Mouse (Mus musculus) T-helper 1 cell (primary cell): ENCODE measurements around the gene Cks2.
"Not testable (repeated sequence)": the region's sequence is repeated elsewhere in the genome, so short reads cannot be mapped to it uniquely, and the experiment has no call there.

Experiments
- in situ Hi-C: fragments of 300-600 bp; cut with MboI, MseI; formaldehyde crosslinking; loops from one replicate; pipeline ENCODE4 v1.15.1; 2025; ENCODE audit warnings: high pct_unique_total_duplicates

The Cks2 gene

GRCm38 (mm10) chr13:51635384-51635783, 9.6 kb upstream of the Cks2 start:
- in situ Hi-C loops: not testable (repeated sequence)

- in situ Hi-C loops: no loop called here
Measured at GRCm38 (mm10) chr13:51638958-51639357, 6.1 kb upstream of the Cks2 start.

DNA sequence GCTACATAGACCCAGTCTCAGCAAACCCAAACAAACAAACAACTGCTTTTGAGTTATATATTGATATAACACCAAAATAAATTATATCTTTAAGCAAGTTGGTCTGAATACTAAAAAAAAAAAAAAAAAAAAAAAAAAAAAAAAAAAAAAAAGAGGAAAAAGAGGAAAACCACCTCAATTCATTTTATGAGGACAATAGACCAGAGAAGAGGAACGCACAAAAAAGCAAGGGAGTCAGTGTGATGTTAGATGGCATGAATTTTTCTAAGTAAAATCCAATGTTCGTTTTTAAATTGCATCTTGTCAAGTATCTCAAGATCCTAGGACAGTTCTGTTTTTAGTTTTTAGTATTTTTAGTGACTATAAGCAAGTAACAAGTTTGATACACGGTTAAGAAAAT, 3.6 kb upstream of the Cks2 start:
- in situ Hi-C loops: no loop called here

- in situ Hi-C loops: no loop called here
Measured at GRCm38 (mm10) chr13:51642171-51642778, 2.8 kb upstream of the Cks2 start.

DNA sequence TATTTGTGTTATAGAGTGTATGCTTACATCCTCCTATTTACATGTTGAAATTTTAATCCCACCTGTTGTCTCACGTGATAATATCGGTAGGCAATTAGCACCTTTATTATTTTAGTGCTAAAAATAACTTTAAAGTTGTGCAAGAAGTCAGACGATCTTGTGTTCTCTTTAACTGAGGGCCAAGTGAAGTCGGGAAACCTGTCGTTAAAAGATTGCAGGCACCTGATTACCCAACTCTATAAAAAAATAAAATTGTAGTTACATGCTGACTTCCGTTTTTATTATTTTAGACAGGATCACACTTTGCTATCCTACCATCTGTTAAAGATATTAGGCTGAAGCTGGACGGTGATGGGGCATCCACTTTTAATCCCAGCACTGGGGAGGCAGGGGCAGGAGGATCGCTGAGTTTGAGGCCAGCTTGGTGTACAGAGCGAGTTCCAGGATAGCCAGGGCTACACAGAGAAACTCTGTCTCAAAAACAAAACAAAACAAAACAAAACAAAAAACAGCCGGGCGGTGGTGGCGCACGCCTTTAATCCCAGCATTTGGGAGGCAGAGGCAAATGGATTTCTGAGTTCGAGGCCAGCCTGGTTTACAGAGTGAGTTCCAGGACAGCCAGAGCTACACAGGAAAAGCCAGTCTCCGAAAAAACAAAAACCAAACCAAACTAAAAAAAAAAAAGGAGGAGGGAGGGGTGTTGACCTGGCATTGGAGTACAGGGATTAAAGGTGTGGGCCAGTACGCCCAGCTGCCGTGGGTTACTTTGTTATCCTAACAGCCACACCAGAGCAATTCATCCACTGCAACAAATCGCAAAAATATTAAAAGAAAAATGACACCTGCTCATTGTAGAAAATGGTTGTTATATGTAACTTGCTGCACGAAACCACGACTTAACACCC, 856 bp upstream of the Cks2 start:
- in situ Hi-C loops: no loop called here

- in situ Hi-C loops: loop anchor here (5.0 kb wide), 1 partner anchor 539 kb away; no protein-coding TSS in a partner anchor
Measured at GRCm38 (mm10) chr13:51645872-51646271, 840 bp downstream of the Cks2 start.

DNA sequence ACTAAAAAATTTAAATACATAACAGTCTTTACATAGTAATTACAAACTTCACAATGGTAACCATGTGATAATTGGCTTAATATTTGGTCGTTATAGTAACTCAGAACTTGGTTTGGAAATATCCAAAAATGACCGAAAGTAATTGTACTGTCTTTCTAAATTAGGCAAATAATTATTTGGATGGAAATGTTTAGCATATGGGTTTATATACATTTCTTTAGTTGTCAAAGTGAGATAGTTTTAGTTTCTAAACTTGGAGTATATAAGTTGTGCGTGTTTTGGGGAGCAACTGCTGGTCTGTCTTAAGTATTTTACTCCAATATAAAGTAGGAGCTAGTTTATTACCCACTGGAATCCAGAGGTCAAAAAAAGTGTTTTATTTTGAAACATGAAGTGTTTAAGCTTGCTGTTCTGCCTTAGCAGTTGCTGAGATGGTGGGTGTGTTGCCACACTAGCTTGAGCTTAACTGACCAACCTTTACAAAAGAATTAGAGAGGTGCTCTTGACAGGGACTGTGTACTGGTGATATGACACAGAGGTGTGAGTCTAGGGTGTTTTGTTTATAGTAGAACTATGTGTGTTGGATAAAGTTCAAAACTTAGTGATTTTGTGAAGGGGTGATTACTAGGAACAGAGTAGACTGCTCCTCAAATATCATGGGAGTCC, 1.5 kb downstream of the Cks2 start:
- in situ Hi-C loops: loop anchor here (5.0 kb wide), 1 partner anchor 539 kb away; no protein-coding TSS in a partner anchor

DNA sequence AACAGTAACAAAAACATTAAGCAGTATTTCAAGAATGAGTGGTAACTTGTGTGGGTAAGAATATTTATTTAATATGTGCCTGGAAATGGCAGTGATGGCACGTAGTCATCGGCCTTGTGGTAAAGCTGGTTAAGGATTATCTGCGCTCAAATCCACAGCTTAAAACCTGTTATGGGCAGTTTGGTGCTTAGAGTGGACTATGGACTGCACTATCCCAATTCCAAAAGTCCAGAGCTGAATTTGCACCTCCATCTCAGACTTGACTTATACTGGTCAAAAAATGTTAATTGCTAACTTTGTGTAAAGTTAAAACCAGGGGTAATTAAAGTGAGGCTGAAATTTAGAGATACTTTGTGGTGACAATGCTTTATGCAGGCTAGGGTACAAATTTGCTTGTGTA, 2.7 kb downstream of the Cks2 start:
- in situ Hi-C loops: loop anchor here (5.0 kb wide), 1 partner anchor 540 kb away; no protein-coding TSS in a partner anchor

DNA sequence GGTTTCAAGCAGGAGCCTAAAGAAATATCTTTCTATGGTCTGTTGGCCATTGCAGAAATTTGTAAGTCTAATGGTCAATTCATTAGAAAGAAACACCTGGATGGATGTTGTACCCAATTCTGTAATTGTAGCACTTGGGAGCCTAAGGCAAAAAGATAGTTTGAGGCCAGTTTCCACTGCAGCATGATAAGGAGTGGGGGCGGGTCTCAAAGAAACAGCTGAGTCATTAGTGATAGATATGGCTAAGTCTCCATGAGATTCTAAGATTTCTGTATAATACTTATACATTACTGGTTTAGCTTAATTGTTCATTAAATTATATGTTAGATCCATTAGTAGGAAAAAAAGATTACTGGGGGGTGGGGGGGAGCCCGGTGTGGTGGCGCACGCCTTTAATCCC, 3.2 kb downstream of the Cks2 start:
- in situ Hi-C loops: loop anchor here (5.0 kb wide), 1 partner anchor 541 kb away; no protein-coding TSS in a partner anchor

DNA sequence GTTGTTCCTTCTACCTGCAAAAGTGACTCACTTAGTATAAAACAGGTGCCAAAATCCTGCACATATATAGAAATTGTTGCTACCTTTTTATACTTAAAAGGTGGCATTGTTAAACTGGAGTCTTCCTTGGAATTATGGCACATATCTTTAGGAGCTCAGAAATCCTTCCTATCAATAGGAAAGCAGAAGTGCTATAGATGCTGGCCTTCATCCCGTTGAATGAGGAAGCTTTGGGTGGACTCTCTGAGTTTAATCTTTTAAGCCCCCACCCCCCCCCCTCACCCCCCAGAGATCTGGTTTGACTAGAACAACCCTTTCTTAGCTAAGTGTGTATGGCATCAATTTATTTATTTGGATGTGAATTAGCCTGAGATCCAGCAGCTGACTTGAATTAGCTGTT, 4.7 kb downstream of the Cks2 start:
- in situ Hi-C loops: loop anchor here (5.0 to 10.0 kb wide), 2 partner anchors 542 to 1925 kb away; no protein-coding TSS in a partner anchor

DNA sequence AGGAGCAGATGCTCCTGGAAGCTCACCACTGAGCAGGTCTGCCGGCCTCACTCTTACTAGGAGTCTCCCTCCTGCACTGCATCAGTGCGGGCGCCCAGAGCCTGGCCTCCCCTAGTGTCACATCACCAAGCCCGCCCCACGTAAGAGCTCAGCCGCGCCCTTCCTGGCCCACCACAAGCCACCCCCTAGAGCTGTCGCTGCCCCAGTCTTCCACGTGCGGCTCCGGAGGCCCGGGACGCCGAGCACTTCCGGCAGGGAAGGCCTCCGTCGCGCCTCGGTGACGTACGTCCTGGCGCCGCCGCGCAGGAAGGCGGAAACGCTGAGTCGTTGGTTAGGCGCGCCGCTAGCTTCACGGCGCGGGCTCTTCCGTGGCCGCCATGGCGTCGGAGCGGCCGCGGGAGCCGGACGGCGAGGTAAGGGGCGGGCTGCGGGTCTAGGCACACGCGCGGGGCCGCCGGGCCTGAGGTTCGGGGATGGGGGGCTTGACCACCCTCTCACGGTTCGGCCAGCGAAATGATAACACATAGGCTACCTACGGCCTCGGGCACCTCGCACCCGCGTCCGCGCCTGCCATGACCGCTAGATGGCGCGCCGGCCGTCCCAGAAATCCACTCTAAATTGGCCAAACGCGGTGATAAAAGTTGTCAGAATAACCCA, 6.5 kb downstream of the Cks2 start, which contains the start of gene Secisbp2:
Gene Secisbp2 (plus strand): TSS at position 290 of the 657 bp plus-strand sequence.
- in situ Hi-C loops: loop anchor here (10.0 kb wide), 1 partner anchor 1927 kb away; no protein-coding TSS in a partner anchor

DNA sequence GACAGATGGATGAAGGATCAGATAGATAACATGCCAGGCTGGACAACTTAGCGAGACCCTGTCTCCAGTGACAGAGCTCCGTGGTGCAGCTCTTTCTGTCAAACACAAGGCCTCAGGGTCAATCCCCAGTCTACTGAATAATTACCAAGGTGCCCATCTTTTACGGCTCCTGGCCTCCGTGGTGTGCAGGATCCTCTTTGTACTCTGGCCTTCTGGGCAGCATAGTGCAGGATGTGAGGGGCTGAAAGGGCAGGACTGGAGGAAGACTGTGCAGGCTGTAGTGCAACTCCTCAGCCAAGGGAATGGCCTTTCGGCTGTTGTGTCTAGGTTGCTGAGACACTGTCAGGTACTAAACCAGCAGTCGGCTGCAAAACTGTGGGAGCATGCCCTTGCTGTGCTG, 8.1 kb downstream of the Cks2 start:
- in situ Hi-C loops: loop anchor here (10.0 kb wide), 1 partner anchor 1928 kb away; no protein-coding TSS in a partner anchor

GRCm38 (mm10) chr13:51653961-51654360, 8.9 kb downstream of the Cks2 start:
- in situ Hi-C loops: loop anchor here (10.0 kb wide), 1 partner anchor 1929 kb away; no protein-coding TSS in a partner anchor

GRCm38 (mm10) chr13:51656516-51657235, 11.6 kb downstream of the Cks2 start:
- in situ Hi-C loops: loop anchor here (10.0 kb wide), 1 partner anchor 1932 kb away; no protein-coding TSS in a partner anchor

GRCm38 (mm10) chr13:51658094-51658493, 13.1 kb downstream of the Cks2 start:
- in situ Hi-C loops: loop anchor here (10.0 kb wide), 1 partner anchor 1933 kb away; no protein-coding TSS in a partner anchor

DNA sequence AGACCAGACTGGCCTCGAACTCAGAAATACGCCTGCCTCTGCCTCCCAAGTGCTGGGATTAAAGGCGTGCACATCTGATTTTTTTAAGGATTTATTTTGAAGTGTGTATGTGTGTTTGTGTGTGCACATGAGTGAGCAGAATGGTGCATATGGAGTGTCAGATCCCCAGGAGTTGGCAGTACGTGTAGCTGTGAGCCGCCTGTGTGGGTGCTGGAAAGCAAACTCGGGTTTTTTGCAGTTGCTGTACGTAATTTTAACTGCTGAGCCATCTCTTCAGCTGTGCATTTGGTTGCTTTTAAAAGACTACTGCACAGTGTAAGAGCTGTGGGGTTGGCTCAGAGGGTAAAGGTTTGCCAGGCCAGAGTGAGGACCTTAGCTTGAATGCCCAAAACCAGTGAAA, 14.5 kb downstream of the Cks2 start:
- in situ Hi-C loops: loop anchor here (10.0 kb wide), 1 partner anchor 1935 kb away; no protein-coding TSS in a partner anchor

DNA sequence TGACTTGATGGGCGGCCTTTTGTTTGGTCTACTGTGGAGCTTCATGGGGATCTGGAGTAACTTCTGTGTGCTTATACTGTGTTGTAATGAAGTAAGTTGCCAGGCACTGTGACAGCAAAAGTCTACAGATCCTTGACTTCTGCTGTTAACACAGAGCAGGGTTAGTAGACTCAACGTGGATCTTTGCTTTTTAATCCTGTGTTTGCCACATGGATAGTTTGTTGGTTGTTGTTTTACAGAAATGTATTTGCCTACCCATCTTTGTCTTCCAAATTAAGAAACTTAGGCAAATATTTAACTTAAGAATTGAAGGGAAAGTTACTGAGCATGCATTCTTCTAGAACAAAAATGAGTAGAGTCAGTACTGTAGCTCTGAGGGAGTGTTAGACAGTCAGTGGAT, 18.5 kb downstream of the Cks2 start:
- in situ Hi-C loops: no loop called here

DNA sequence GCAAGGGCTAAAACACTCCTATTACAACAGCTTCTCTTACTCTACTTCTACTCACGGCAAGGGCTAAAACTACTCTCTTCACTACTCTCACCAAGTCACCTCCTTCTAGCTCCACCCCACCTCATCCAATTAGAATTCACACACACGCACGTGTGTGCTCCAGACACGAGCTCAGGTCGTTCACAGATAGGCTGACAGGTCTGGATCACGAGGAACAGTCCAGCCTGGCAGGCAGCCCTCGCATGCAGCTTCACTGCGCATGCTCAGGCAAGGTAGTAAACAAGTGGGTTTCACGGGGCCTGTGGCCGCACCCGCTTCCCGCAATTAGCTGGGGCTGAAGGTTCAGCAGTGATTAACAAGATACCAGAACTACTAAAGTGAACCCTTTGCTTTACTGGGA, 23.2 kb downstream of the Cks2 start:
- in situ Hi-C loops: not testable (repeated sequence)

DNA sequence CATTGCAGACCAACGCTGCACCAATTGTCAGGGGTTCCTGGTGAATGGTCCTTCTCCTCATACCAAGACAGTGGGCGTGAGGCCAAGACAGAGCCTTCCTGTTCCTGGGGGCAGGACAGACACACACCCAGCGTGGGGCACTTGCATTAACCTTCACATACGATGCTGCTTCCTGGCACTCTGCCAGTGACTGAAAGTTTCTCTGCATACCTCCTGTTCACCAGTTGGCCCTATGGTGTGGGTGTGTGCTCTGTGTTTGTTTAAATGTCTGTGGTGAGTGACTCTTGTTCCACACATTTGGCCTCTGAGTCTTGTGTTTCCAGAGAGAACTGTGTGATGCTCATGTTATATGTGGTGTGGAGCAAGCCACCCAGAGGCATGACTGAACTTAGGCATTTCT, 31.6 kb downstream of the Cks2 start:
- in situ Hi-C loops: no loop called here

GRCm38 (mm10) chr13:51677041-51677440, 32.0 kb downstream of the Cks2 start:
- in situ Hi-C loops: no loop called here
